Mouse (Mus musculus): ENCODE data around the gene Ewsr1. TPM values are rescaled to one million over a fixed set of nuclear protein-coding genes. Genes with fewer than 3 reads are reported as not detected.
A peak's percentile ranks its signal among the peaks of the same experiment; 100 is the strongest.

Ewsr1 gene
- polyA plus RNA-seq, 1 experiment from 2014 or later: 231 TPM

- Histone ChIP-seq H3K9me3 (ENCODE audit: control insufficient read depth, low read length) (no peaks in the 10 kb centered on the region), H3K4me3 (ENCODE audit: low read depth, low read length) (no peak overlapping the region), H3K9ac (ENCODE audit: low read length) (no peak overlapping the region), H3K4me1 (replicated peaks; ENCODE audit: control insufficient read depth, insufficient read depth) (no peaks in the 10 kb centered on the region; the same call in 1 of the 2 replicates), H3K27me3 (ENCODE audit: control insufficient read depth, insufficient read depth, low read length) (no peaks in the 10 kb centered on the region), H3K36me3 (ENCODE audit: control insufficient read depth, insufficient read depth, low read length) (no peaks in the 10 kb centered on the region), H3K27ac (replicated peaks) (no peak overlapping the region), H3K4me2 (replicated peaks; ENCODE audit: low read depth) (no peak overlapping the region)
- 73% methylated on average over 6 of the region's 6 CpGs for WGBS
- ATAC-seq (ENCODE audit: low FRiP score, low TSS enrichment) (no peak), DNase-seq (ENCODE audit: low spot score) (no peak)
- no peak for TF ChIP-seq CTCF (IDR thresholded peaks at IDR 0.05; ENCODE audit: low read depth)
- no peak for TF ChIP-seq EP300 (optimal IDR thresholded peaks at IDR 0.05)
Measured at GRCm38 (mm10) chr11:5101641-5102040, 2.6 kb upstream of the Ewsr1 start.

DNA sequence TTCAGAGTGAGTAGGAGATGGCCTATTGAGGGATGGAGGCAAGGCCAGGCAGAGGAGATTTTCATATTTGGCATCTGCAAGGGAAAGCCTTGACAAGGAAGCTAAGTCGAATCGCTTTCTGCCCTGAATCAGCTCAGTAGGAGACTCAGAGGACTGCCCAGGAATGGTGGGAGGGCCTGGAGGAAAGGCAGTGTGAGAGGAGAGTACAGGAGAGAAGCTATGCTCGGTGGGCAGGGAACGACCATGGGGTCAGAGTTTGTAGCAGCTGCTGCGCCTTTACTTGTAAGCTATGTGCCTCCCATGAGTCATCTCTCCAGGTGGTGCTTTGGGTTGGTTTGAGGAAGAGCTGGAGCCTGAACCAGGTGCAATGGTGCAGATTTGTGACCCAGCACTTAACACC lies 1.7 kb upstream of the Ewsr1 start:
- Histone ChIP-seq H3K4me1 (replicated peaks; ENCODE audit: control insufficient read depth, insufficient read depth) (no peaks in the 10 kb centered on the region; the same call in 1 of the 2 replicates), H3K9me3 (ENCODE audit: control insufficient read depth, low read length) (no peaks in the 10 kb centered on the region), H3K36me3 (ENCODE audit: control insufficient read depth, insufficient read depth, low read length) (no peaks in the 10 kb centered on the region), H3K9ac (ENCODE audit: low read length) (no peak overlapping the region), H3K27me3 (ENCODE audit: control insufficient read depth, insufficient read depth, low read length) (no peaks in the 10 kb centered on the region), H3K4me2 (replicated peaks; ENCODE audit: low read depth) (peak overlapping the region; percentile 71), H3K4me3 (ENCODE audit: low read depth, low read length) (peak overlapping the region; percentile 99; the same call in 1 of the 2 replicates), H3K27ac (replicated peaks) (peak overlapping the region; percentile 97; the same call in 1 of the 2 replicates)
- WGBS: 39% methylated on average over 5 of the region's 5 CpGs
- no peak for TF ChIP-seq EP300 (optimal IDR thresholded peaks at IDR 0.05)
- TF ChIP-seq CTCF (IDR thresholded peaks at IDR 0.05; ENCODE audit: low read depth): no peak
- no peak for DNase-seq (ENCODE audit: low spot score)
- no peak for ATAC-seq (ENCODE audit: low FRiP score, low TSS enrichment)

DNA sequence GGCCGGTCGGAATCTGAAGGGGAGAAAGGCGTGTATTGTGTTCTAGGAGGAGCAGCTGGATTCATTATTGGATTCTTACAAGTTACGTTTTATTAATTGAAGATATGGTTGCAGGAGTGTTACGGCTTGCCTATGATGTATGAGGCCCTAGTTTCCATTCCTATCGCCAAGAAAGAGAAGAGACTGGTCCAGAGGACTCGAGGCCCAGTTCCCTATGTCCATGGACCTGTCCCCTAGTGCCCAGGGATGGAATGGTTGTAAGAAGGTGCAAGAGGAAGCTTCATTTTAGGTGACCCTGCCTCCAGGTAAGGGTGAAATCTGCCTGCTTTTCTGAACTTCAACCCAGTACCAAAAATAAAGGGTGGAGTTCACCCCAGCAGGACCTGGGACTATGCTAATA lies 1.2 kb upstream of the Ewsr1 start:
- TF ChIP-seq CTCF (IDR thresholded peaks at IDR 0.05; ENCODE audit: low read depth) (peak; percentile 47), EP300 (optimal IDR thresholded peaks at IDR 0.05) (no peak)
- WGBS: 1% methylated on average over 7 of the region's 7 CpGs
- no peaks in the 10 kb centered on the region for H3K9me3 ChIP-seq (ENCODE audit: control insufficient read depth, low read length)

DNA sequence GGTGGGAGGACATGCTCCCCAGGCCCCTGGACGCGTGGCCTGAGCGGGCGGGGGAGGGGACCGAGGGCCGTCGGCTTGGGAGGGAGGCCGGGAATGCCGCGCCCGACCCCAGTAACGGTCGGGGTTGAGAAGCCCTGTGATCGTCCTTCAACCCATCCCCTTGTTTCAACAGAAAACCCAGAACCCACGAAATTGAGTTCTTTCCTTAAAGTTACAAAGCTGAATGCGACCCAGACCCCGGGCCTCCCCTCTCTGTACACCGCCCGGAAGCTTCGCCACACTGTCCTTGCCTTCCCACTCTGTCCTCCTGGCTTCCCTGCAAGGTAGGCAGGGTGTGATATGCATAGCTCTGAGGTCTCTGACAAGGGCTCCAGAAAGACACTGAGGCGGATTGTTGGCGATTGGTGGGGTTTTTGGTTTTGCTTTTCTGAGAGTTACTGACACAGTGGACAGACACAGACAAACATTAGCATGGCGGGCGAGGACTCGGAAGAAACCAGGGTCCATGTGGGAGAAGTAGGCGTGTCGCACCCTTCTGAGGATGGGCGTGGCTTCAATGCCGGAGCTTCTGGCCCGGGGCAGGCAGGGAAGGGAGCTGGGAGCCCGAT lies 614 bp upstream of the Ewsr1 start:
- Histone ChIP-seq H3K36me3 (ENCODE audit: control insufficient read depth, insufficient read depth, low read length) (no peaks in the 10 kb centered on the region), H3K9ac (ENCODE audit: low read length) (peak overlapping the region; percentile 98), H3K27ac (replicated peaks) (peak overlapping the region; percentile 97), H3K9me3 (ENCODE audit: control insufficient read depth, low read length) (no peaks in the 10 kb centered on the region), H3K4me3 (ENCODE audit: low read depth, low read length) (peak overlapping the region; percentile 99), H3K4me2 (replicated peaks; ENCODE audit: low read depth) (peak overlapping the region; percentile 71), H3K4me1 (replicated peaks; ENCODE audit: control insufficient read depth, insufficient read depth) (no peaks in the 10 kb centered on the region; the same call in 1 of the 2 replicates), H3K27me3 (ENCODE audit: control insufficient read depth, insufficient read depth, low read length) (no peaks in the 10 kb centered on the region)
- TF ChIP-seq EP300 (optimal IDR thresholded peaks at IDR 0.05): no peak
- no peak for TF ChIP-seq CTCF (IDR thresholded peaks at IDR 0.05; ENCODE audit: low read depth)
- DNase-seq (ENCODE audit: low spot score) (peak; percentile 87), ATAC-seq (ENCODE audit: low FRiP score, low TSS enrichment) (peak; percentile 69)
- 1% methylated on average over 31 of the region's 31 CpGs for WGBS

More for the DNA sequence above, 1.2 kb upstream of the Ewsr1 start:
- Histone ChIP-seq H3K4me2 (replicated peaks; ENCODE audit: low read depth) (peak overlapping the region; percentile 71), H3K9ac (ENCODE audit: low read length) (peak overlapping the region; percentile 98), H3K4me3 (ENCODE audit: low read depth, low read length) (peak overlapping the region; percentile 99), H3K36me3 (ENCODE audit: control insufficient read depth, insufficient read depth, low read length) (no peaks in the 10 kb centered on the region), H3K27ac (replicated peaks) (peak overlapping the region; percentile 97), H3K4me1 (replicated peaks; ENCODE audit: control insufficient read depth, insufficient read depth) (no peaks in the 10 kb centered on the region; the same call in 1 of the 2 replicates), H3K27me3 (ENCODE audit: control insufficient read depth, insufficient read depth, low read length) (no peaks in the 10 kb centered on the region)
- ATAC-seq (ENCODE audit: low FRiP score, low TSS enrichment) (no peak), DNase-seq (ENCODE audit: low spot score) (no peak)

GRCm38 (mm10) chr11:5098035-5098735 lies 881 bp downstream of the Ewsr1 start:
- Histone ChIP-seq H3K4me1 (replicated peaks; ENCODE audit: control insufficient read depth, insufficient read depth) (no peaks in the 10 kb centered on the region; the same call in 1 of the 2 replicates), H3K9me3 (ENCODE audit: control insufficient read depth, low read length) (no peaks in the 10 kb centered on the region), H3K27ac (replicated peaks) (peak overlapping the region; percentile 97), H3K9ac (ENCODE audit: low read length) (peak overlapping the region; percentile 98), H3K27me3 (ENCODE audit: control insufficient read depth, insufficient read depth, low read length) (no peaks in the 10 kb centered on the region), H3K4me3 (ENCODE audit: low read depth, low read length) (peak overlapping the region; percentile 99), H3K36me3 (ENCODE audit: control insufficient read depth, insufficient read depth, low read length) (no peaks in the 10 kb centered on the region), H3K4me2 (replicated peaks; ENCODE audit: low read depth) (peak overlapping the region; percentile 80)
- under 1% methylated on average over 44 of the region's 44 CpGs for WGBS
- ATAC-seq (ENCODE audit: low FRiP score, low TSS enrichment): 0 out of 2 replicates have a peak, but pooled peaks have one; percentile 2
- no peak for DNase-seq (ENCODE audit: low spot score)
- TF ChIP-seq EP300 (optimal IDR thresholded peaks at IDR 0.05): no peak
- no peak for TF ChIP-seq CTCF (IDR thresholded peaks at IDR 0.05; ENCODE audit: low read depth)

All from stomach, postnatal 0 days (tissue).